Mouse (Mus musculus) testis, adult 2 months (tissue): ENCODE results near the gene Coro2b.

ENCODE experiments used
- CTCF ChIP-seq: fragments of 200-500 bp; IDR thresholded peaks from 2 replicates; pipeline ENCODE4 v1.5.1; 2012; ENCODE audit warnings: low read depth, mild to moderate bottlenecking, inconsistent platforms, low read length, moderate library complexity; ENCODE audit not compliant: control insufficient read depth, insufficient read depth, insufficient replicate concordance
- POLR2A ChIP-seq: fragments of 200-500 bp; IDR thresholded peaks from 2 replicates; pipeline ENCODE4 v1.6.1; 2012; ENCODE audit warnings: low read depth, mild to moderate bottlenecking, inconsistent platforms, low read length, moderate library complexity; ENCODE audit not compliant: control insufficient read depth

DNA sequence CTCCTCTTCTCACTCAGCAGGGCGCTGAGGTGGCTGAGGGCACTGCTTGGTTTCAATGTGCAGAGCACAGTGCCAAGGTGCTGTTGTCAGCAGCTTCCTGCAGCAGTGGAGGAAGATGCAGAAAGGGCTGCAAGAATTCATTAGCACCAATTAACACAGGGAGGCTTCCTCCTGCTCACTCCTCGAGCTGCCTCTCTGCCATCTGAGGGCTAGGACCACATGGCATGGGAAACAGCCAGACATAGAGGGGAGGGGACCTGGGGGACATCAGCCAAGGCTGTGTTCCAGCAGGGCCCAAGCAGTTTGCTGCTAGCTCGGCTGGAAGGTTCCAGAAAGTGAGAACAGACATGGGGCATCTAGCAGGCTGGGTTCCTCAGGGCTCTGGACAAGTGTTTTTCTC, 10.6 kb upstream of the Coro2b start:
- TF ChIP-seq CTCF (no peak), POLR2A (no peak)
